9 mouse cellular contexts compared by ENCODE assay signal in genomic region chr4:97844899-97845298, GRCm38 (mm10).
A peak's percentile ranks its signal among the peaks of the same experiment; 100 is the strongest.
DNase-seq lines count a peak whose midpoint lies in the region; ATAC-seq and TF ChIP-seq lines count a peak whose summit lies in the region.
"Had no signal": no experiment of that assay in that cellular context is flagged by ENCODE, and none has a peak within 500 bp of the region (broad histone marks: within the 10 kb centered on the region; RNA-seq: fewer than 3 reads in every experiment).

No protein-coding gene starts in this region.

- H3K36me3 ChIP-seq in heart, embryonic 15.5 days = no peaks in the 10 kb centered on the region
- H3K36me3 ChIP-seq in forebrain, postnatal 0 days (ENCODE audit: insufficient read depth) = no peaks in the 10 kb centered on the region
- peaks cover 5% of the 10 kb centered on the region; the same call in 1 of the 2 replicates for H3K36me3 ChIP-seq in limb, embryonic 15.5 days

- intact Hi-C loops in heart, postnatal 14 days (cut with DNase I) = no loop called here

- TF ChIP-seq POLR2A in bone marrow macrophage, adult 2 months (IDR thresholded peaks at IDR 0.05; ENCODE audit: borderline replicate concordance, low read depth, low read length) = no peak

- WGBS in heart, embryonic 15.5 days = 49% methylated on average over 6 of the region's 6 CpGs
- 19% methylated on average over 6 of the region's 6 CpGs for WGBS in forebrain, postnatal 0 days
- 9% methylated on average over 6 of the region's 6 CpGs for WGBS in limb, embryonic 15.5 days

- H3K27me3 ChIP-seq in heart, embryonic 15.5 days = no peaks in the 10 kb centered on the region
- H3K27me3 ChIP-seq in forebrain, postnatal 0 days (ENCODE audit: insufficient read depth, low read length) = no peaks in the 10 kb centered on the region
- no peaks in the 10 kb centered on the region for H3K27me3 ChIP-seq in limb, embryonic 15.5 days

- no peak for TF ChIP-seq CTCF in bone marrow macrophage, adult 2 months (IDR thresholded peaks at IDR 0.05; ENCODE audit: low read depth, low read length)
- no peak for TF ChIP-seq CTCF in forebrain, postnatal 0 days (IDR thresholded peaks at IDR 0.05; ENCODE audit: low read depth)

- no peak for ATAC-seq in heart, embryonic 15.5 days (replicated peaks; ENCODE audit: insufficient number of reproducible peaks, insufficient read depth, low FRiP score, low read depth)
- ATAC-seq in forebrain, postnatal 0 days = no peak
- ATAC-seq in limb, embryonic 15.5 days (ENCODE audit: insufficient number of reproducible peaks, low FRiP score, low TSS enrichment, low read depth) = peak; percentile 73; the same call in 1 of the 2 replicates

- H3K4me2 ChIP-seq in heart, embryonic 15.5 days = peak overlapping the region; percentile 23; the same call in 1 of the 2 replicates
- peak overlapping the region; percentile 14; the same call in 1 of the 2 replicates for H3K4me2 ChIP-seq in forebrain, postnatal 0 days (ENCODE audit: low read depth)
- H3K4me2 ChIP-seq in limb, embryonic 15.5 days = peak overlapping the region; percentile 31; the same call in 1 of the 2 replicates

- no peak overlapping the region for H3K4me3 ChIP-seq in heart, embryonic 15.5 days
- H3K4me3 ChIP-seq in bone marrow macrophage, adult 2 months (ENCODE audit: insufficient read depth, low read length) = peak overlapping the region; percentile 46
- H3K4me3 ChIP-seq in forebrain, postnatal 0 days (ENCODE audit: low read depth, low read length) = no peak overlapping the region
- H3K4me3 ChIP-seq in limb, embryonic 15.5 days = peak overlapping the region; percentile 19

- peaks cover 66% of the 10 kb centered on the region for H3K4me1 ChIP-seq in heart, embryonic 15.5 days (replicated peaks)
- H3K4me1 ChIP-seq in bone marrow macrophage, adult 2 months (ENCODE audit: control insufficient read depth, insufficient read depth, low read length) = peaks cover 41% of the 10 kb centered on the region
- 0 out of 2 replicates have a peak, but pooled peaks cover 6% of the 10 kb centered on the region for H3K4me1 ChIP-seq in forebrain, postnatal 0 days (ENCODE audit: insufficient read depth)
- peaks cover 30% of the 10 kb centered on the region for H3K4me1 ChIP-seq in limb, embryonic 15.5 days

- no peak overlapping the region for H3K9ac ChIP-seq in heart, embryonic 15.5 days
- H3K9ac ChIP-seq in forebrain, postnatal 0 days = no peak overlapping the region
- no peak overlapping the region for H3K9ac ChIP-seq in limb, embryonic 15.5 days

- no peaks in the 10 kb centered on the region for H3K9me3 ChIP-seq in heart, embryonic 15.5 days (replicated peaks)
- H3K9me3 ChIP-seq in forebrain, postnatal 0 days (ENCODE audit: low read length) = no peaks in the 10 kb centered on the region
- no peaks in the 10 kb centered on the region for H3K9me3 ChIP-seq in limb, embryonic 15.5 days

- peak overlapping the region; percentile 59 for H3K27ac ChIP-seq in heart, embryonic 15.5 days
- H3K27ac ChIP-seq in bone marrow macrophage, adult 2 months (ENCODE audit: insufficient read depth, low read depth, low read length) = peak overlapping the region; percentile 14
- H3K27ac ChIP-seq in forebrain, postnatal 0 days (ENCODE audit: low read depth, low read length) = no peak overlapping the region
- peak overlapping the region; percentile 84 for H3K27ac ChIP-seq in limb, embryonic 15.5 days

- DNase-seq in heart, postnatal 14 days = no peak
- no peak for DNase-seq in forebrain, postnatal 0 days
- no peak for DNase-seq in layer of hippocampus, postnatal 14 days (ENCODE audit: low spot score in 2 of 2)
- no peak for DNase-seq in cerebellum, postnatal 10 days
- no peak for DNase-seq in spleen, postnatal 36 days (ENCODE audit: low spot score in 2 of 2)
- DNase-seq: cerebellum, postnatal 14 days had no signal

Comparison
In these comparisons a context has a peak if more than half of its experiments do, and no peak if none do; other contexts are left out.
1. H3K4me3 ChIP-seq: peak in bone marrow macrophage, adult 2 months (single experiment) and limb, embryonic 15.5 days (single experiment); none in heart, embryonic 15.5 days (single experiment) and forebrain, postnatal 0 days (single experiment).
2. Peak in every context shown above with its lines, with median percentiles within 50 percentile points of each other: H3K4me2 ChIP-seq.